Comparison of ENCODE assay signal across 10 mouse cellular contexts in the genomic region with DNA sequence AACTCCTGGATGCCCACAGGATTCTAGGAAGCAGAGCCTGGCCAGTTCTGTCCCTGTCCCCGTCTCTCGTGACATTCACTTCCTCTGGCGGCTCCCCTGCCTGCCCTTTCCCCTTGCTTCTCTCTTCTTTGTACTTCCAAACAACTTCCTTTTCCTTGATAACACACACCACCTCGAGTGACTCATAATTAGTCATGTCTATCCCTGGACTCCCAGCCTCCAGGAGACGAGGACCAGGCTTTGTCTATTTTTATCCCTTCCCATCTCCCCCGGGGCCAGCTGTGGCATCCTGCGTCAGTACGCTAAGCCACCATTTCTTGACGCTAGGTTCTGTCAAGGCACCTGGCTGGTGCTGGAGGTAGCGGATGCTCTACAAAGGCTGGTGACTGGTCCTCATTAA. TPM values are rescaled to one million over a fixed set of nuclear protein-coding genes. Genes with fewer than 3 reads are reported as not detected.
DNase-seq lines count a peak whose midpoint lies in the region; ATAC-seq and TF ChIP-seq lines count a peak whose summit lies in the region.
"Had no signal": no experiment of that assay in that cellular context is flagged by ENCODE, and none has a peak within 500 bp of the region (broad histone marks: within the 10 kb centered on the region; RNA-seq: fewer than 3 reads in every experiment).

No protein-coding gene starts in this region.

- H3K27ac ChIP-seq in gastrocnemius, adult 2 months, result peak overlapping the region; percentile 28
- peak overlapping the region; percentile 75 for H3K27ac ChIP-seq in stomach, postnatal 0 days (replicated peaks)
- H3K27ac ChIP-seq: neural tube, embryonic 12.5 days had no signal

- H3K36me3 ChIP-seq in stomach, postnatal 0 days (ENCODE audit: control insufficient read depth, insufficient read depth, low read length), result no peaks in the 10 kb centered on the region
- H3K36me3 ChIP-seq: neural tube, embryonic 12.5 days had no signal

- 17% methylated on average over 10 of the region's 10 CpGs for WGBS in stomach, postnatal 0 days

- DNase-seq in gastrocnemius, adult 2 months, result peak; percentile 57
- no peak for DNase-seq in gastrocnemius, postnatal 4 days (ENCODE audit: low spot score in 2 of 2)
- peak; percentile 94 for DNase-seq in MN1 (ENCODE audit: low spot score)
- DNase-seq in heart, adult 9 months (ENCODE audit: low spot score in 2 of 2), result peak; percentile 77 to 86
- DNase-seq in kidney, postnatal 10 days, result peak; percentile 69
- peak; percentile 55 for DNase-seq in stomach, postnatal 0 days (ENCODE audit: low spot score)

- no peaks in the 10 kb centered on the region for H3K27me3 ChIP-seq in stomach, postnatal 0 days (ENCODE audit: control insufficient read depth, insufficient read depth, low read length)
- H3K27me3 ChIP-seq: neural tube, embryonic 12.5 days had no signal

- intact Hi-C loops in gastrocnemius, adult 2 months (cut with DNase I), result no loop called here

- H3K4me1 ChIP-seq in stomach, postnatal 0 days (replicated peaks; ENCODE audit: control insufficient read depth, insufficient read depth), result 0 out of 2 replicates have a peak, but pooled peaks cover 2% of the 10 kb centered on the region

- 0 out of 2 replicates have a peak overlapping the region, but pooled peaks have one; percentile 1 for H3K9ac ChIP-seq in stomach, postnatal 0 days (ENCODE audit: low read length)
- H3K9ac ChIP-seq: neural tube, embryonic 12.5 days had no signal

- no peak for TF ChIP-seq CTCF in gastrocnemius, adult 2 months (IDR thresholded peaks at IDR 0.05)
- TF ChIP-seq CTCF in stomach, postnatal 0 days (IDR thresholded peaks at IDR 0.05; ENCODE audit: low read depth), result no peak

- peak; percentile 65 for ATAC-seq in stomach, postnatal 0 days (ENCODE audit: low FRiP score, low TSS enrichment)
- no peak for ATAC-seq in erythroid progenitor cell, adult 5-6 weeks (replicated peaks; ENCODE audit: low FRiP score, poor library complexity, severe bottlenecking)
- no peak for ATAC-seq in CD4-positive, CD25-positive, alpha-beta regulatory T cell, adult 4 months

- H3K4me2 ChIP-seq in stomach, postnatal 0 days (replicated peaks; ENCODE audit: low read depth), result no peak overlapping the region
- H3K4me2 ChIP-seq: neural tube, embryonic 12.5 days had no signal

- no peak for TF ChIP-seq EP300 in stomach, postnatal 0 days (optimal IDR thresholded peaks at IDR 0.05)

- no peaks in the 10 kb centered on the region for H3K9me3 ChIP-seq in stomach, postnatal 0 days (ENCODE audit: control insufficient read depth, low read length)
- H3K9me3 ChIP-seq: neural tube, embryonic 12.5 days had no signal

- peak overlapping the region; percentile 23; the same call in 1 of the 2 replicates for H3K4me3 ChIP-seq in gastrocnemius, adult 2 months
- no peak overlapping the region for H3K4me3 ChIP-seq in stomach, postnatal 0 days (ENCODE audit: low read depth, low read length)
- H3K4me3 ChIP-seq: neural tube, embryonic 12.5 days had no signal

RNA-seq across cellular contexts. Expression of a gene that starts 15.9 kb away (rescaled TPM):
- 10 to 100 TPM; 11.9 to 13.4 TPM for total RNA-seq in gastrocnemius, adult 2 months (2021)
- total RNA-seq in gastrocnemius, postnatal 4 days (2021), result 10 to 100 TPM; 17.0 to 17.6 TPM
- 2.3 and 2.8 TPM in 2 replicates for polyA plus RNA-seq in stomach, postnatal 0 days (2015; fragmentation: Nextera tagmentation; extraction: Ambion mirVana)
- 28.8 and 64.6 TPM in 2 replicates for total RNA-seq in erythroid progenitor cell, adult 5-6 weeks (2015; ENCODE audit: low replicate concordance)
- total RNA-seq in erythroid progenitor cell, adult 5-6 weeks (2017; ENCODE audit: low replicate concordance), result 18.7 and 68.4 TPM in 2 replicates
- polyA plus RNA-seq in CD4-positive, CD25-positive, alpha-beta regulatory T cell, adult 4 months (2017; shearing (Covaris generic)), result 10 to 100 TPM; 10.8 to 11.9 TPM

RNA-seq across cellular contexts. Expression of a gene that starts 16.4 kb away (rescaled TPM):
- total RNA-seq in gastrocnemius, adult 2 months (2021), result 1 to 10 TPM; 6.0 to 8.2 TPM
- total RNA-seq in gastrocnemius, postnatal 4 days (2021), result 10 to 100 TPM; 24.7 to 27.0 TPM
- 42.2 and 45.5 TPM in 2 replicates for polyA plus RNA-seq in stomach, postnatal 0 days (2015; fragmentation: Nextera tagmentation; extraction: Ambion mirVana)
- 3.2 and 7.5 TPM in 2 replicates for total RNA-seq in erythroid progenitor cell, adult 5-6 weeks (2015; ENCODE audit: low replicate concordance)
- 1.1 and 2.7 TPM in 2 replicates for total RNA-seq in erythroid progenitor cell, adult 5-6 weeks (2017; ENCODE audit: low replicate concordance)
- 1 to 10 TPM; 8.4 to 9.1 TPM for polyA plus RNA-seq in CD4-positive, CD25-positive, alpha-beta regulatory T cell, adult 4 months (2017; shearing (Covaris generic))

RNA-seq across cellular contexts. Expression of a gene that starts 36.1 kb away (rescaled TPM):
- not detected for total RNA-seq in gastrocnemius, adult 2 months (2021)
- not detected for total RNA-seq in gastrocnemius, postnatal 4 days (2021)
- not detected in 2 replicates for polyA plus RNA-seq in stomach, postnatal 0 days (2015; fragmentation: Nextera tagmentation; extraction: Ambion mirVana)
- total RNA-seq in erythroid progenitor cell, adult 5-6 weeks (2015; ENCODE audit: low replicate concordance), result not detected in 2 replicates
- total RNA-seq in erythroid progenitor cell, adult 5-6 weeks (2017; ENCODE audit: low replicate concordance), result not detected in 2 replicates
- not detected for polyA plus RNA-seq in CD4-positive, CD25-positive, alpha-beta regulatory T cell, adult 4 months (2017; shearing (Covaris generic))
- polyA plus RNA-seq: frontal cortex, adult 2 months; neural tube, embryonic 12.5 days had no signal

Comparison
In these comparisons a context has a peak if more than half of its experiments do, and no peak if none do; other contexts are left out.
1. DNase-seq: peak in gastrocnemius, adult 2 months (single experiment), MN1 (single experiment), heart, adult 9 months (2 of 2), kidney, postnatal 10 days (single experiment) and stomach, postnatal 0 days (single experiment); none in gastrocnemius, postnatal 4 days (0 of 2).